Comparison of ENCODE assay signal across 11 mouse cellular contexts in the genomic region with DNA sequence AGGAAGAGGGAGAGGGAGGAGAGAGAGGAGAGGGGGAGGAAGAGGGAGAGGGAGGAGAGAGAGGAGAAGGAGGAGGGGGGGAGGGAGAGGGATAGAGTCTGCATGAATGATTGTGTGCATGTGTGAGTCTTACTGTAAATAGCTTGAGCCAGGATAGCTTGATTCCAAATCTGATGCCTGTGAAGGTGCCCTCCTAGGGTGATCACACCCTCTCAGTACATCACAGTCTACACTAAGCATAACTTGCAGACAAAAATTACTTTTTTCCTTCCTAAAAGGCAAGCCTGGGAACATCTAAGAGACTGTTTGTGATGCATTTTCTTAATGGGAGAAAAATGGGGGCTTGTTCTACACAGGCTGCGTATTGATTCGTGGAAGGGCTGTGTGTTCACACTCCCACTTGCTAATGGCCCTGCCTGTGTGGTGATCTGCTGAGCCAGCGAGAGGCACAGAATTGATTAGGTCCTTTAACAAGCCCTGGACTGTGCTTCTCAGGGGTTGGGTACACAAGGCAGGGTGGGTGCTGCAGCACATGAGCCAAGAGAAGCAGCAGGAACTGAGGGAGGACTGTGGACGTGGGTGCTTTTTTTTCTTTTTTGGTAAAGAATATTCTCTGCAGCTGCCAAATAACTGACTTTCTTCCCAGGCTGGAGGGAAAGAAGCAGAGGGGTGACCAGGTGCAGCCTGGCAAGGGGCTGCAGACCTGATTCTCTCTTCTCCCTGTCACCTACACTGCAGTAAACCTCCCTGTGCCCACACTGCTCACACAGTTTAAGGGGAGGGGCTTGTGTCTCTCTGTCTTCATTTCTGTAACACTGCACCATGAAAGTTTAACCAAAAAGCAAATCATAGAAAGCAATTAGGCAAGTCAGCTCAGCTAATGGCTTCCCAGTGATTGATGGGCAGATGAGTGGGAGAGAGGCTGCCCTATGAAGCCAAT.
A peak's percentile ranks its signal among the peaks of the same experiment; 100 is the strongest.
DNase-seq lines count a peak whose midpoint lies in the region; ATAC-seq lines count a peak whose summit lies in the region.
"Had no signal": no experiment of that assay in that cellular context is flagged by ENCODE, and none has a peak within 500 bp of the region (broad histone marks: within the 10 kb centered on the region; RNA-seq: fewer than 3 reads in every experiment).

No protein-coding gene starts in this region.

- no peak for DNase-seq in liver, embryonic 13.5 days
- DNase-seq in hindbrain, embryonic 11.5 days (ENCODE audit: low spot score) = no peak
- DNase-seq in left cerebral cortex, postnatal 25 days (ENCODE audit: low spot score in 2 of 2) = peak; percentile 35 to 80
- DNase-seq in right cerebral cortex, adult 2 months (ENCODE audit: low spot score in 2 of 2) = peak; percentile 31 to 52
- DNase-seq in embryonic facial prominence, embryonic 10.5 days (ENCODE audit: low spot score) = no peak
- no peak for DNase-seq in adrenal gland, postnatal 10 days
- DNase-seq in urinary bladder, postnatal 25 days (ENCODE audit: low spot score) = no peak
- DNase-seq: cerebellum, adult 2 months had no signal

- H3K27me3 ChIP-seq in liver, embryonic 13.5 days = no peaks in the 10 kb centered on the region
- no peaks in the 10 kb centered on the region; the same call in 1 of the 2 replicates for H3K27me3 ChIP-seq in liver, embryonic 12.5 days (replicated peaks)
- H3K27me3 ChIP-seq in hindbrain, embryonic 11.5 days (ENCODE audit: control insufficient read depth, insufficient read depth, low read length) = no peaks in the 10 kb centered on the region
- H3K27me3 ChIP-seq in embryonic facial prominence, embryonic 10.5 days (replicated peaks; ENCODE audit: low read depth, poor library complexity, severe bottlenecking) = no peaks in the 10 kb centered on the region
- H3K27me3 ChIP-seq: limb, embryonic 12.5 days had no signal

- H3K36me3 ChIP-seq in liver, embryonic 13.5 days = no peaks in the 10 kb centered on the region
- H3K36me3 ChIP-seq in liver, embryonic 12.5 days = no peaks in the 10 kb centered on the region
- no peaks in the 10 kb centered on the region for H3K36me3 ChIP-seq in hindbrain, embryonic 11.5 days (ENCODE audit: control insufficient read depth, insufficient read depth, low read length)
- H3K36me3 ChIP-seq in embryonic facial prominence, embryonic 10.5 days (replicated peaks) = no peaks in the 10 kb centered on the region
- H3K36me3 ChIP-seq: limb, embryonic 12.5 days had no signal

- ATAC-seq in liver, embryonic 13.5 days (ENCODE audit: low read depth) = no peak
- no peak for ATAC-seq in liver, embryonic 12.5 days
- ATAC-seq in hindbrain, embryonic 11.5 days (ENCODE audit: low FRiP score) = peak; percentile 61
- ATAC-seq: CD4-positive, CD25-positive, alpha-beta regulatory T cell, adult 4 months had no signal

- H3K9ac ChIP-seq in liver, embryonic 13.5 days = no peak overlapping the region
- no peak overlapping the region for H3K9ac ChIP-seq in liver, embryonic 12.5 days
- no peak overlapping the region for H3K9ac ChIP-seq in hindbrain, embryonic 11.5 days (ENCODE audit: low read depth, low read length)
- H3K9ac ChIP-seq: limb, embryonic 12.5 days had no signal

- H3K9me3 ChIP-seq in liver, embryonic 13.5 days (replicated peaks) = no peaks in the 10 kb centered on the region
- H3K9me3 ChIP-seq in liver, embryonic 12.5 days (replicated peaks) = no peaks in the 10 kb centered on the region
- H3K9me3 ChIP-seq in hindbrain, embryonic 11.5 days (ENCODE audit: control insufficient read depth, low read length) = no peaks in the 10 kb centered on the region
- H3K9me3 ChIP-seq in embryonic facial prominence, embryonic 10.5 days = no peaks in the 10 kb centered on the region
- H3K9me3 ChIP-seq: limb, embryonic 12.5 days had no signal

- H3K4me3 ChIP-seq in liver, embryonic 13.5 days (replicated peaks) = no peak overlapping the region
- H3K4me3 ChIP-seq in liver, embryonic 12.5 days = no peak overlapping the region
- H3K4me3 ChIP-seq in hindbrain, embryonic 11.5 days (ENCODE audit: low read depth, low read length) = no peak overlapping the region
- no peak overlapping the region for H3K4me3 ChIP-seq in embryonic facial prominence, embryonic 10.5 days
- H3K4me3 ChIP-seq: limb, embryonic 12.5 days had no signal

- peak overlapping the region; percentile 8; the same call in 1 of the 2 replicates for H3K27ac ChIP-seq in liver, embryonic 13.5 days
- no peak overlapping the region for H3K27ac ChIP-seq in liver, embryonic 12.5 days
- H3K27ac ChIP-seq in hindbrain, embryonic 11.5 days (ENCODE audit: low read depth, low read length) = peak overlapping the region; percentile 49
- H3K27ac ChIP-seq in embryonic facial prominence, embryonic 10.5 days (replicated peaks) = no peak overlapping the region; the same call in 1 of the 2 replicates
- H3K27ac ChIP-seq: limb, embryonic 12.5 days had no signal

- H3K4me1 ChIP-seq in liver, embryonic 13.5 days (replicated peaks) = peaks cover 58% of the 10 kb centered on the region
- peaks cover 61% of the 10 kb centered on the region for H3K4me1 ChIP-seq in liver, embryonic 12.5 days
- no peaks in the 10 kb centered on the region for H3K4me1 ChIP-seq in hindbrain, embryonic 11.5 days (replicated peaks; ENCODE audit: control insufficient read depth, insufficient read depth, low read length)
- H3K4me1 ChIP-seq in embryonic facial prominence, embryonic 10.5 days = peaks cover 19% of the 10 kb centered on the region; the same call in 1 of the 2 replicates

- intact Hi-C loops in left cerebral cortex, postnatal 25 days (cut with DNase I) = loop anchor here (5.0 to 10.0 kb wide), 3 partner anchors 152 to 315 kb away; a partner anchor contains a TSS

- no peak overlapping the region for H3K4me2 ChIP-seq in liver, embryonic 13.5 days
- H3K4me2 ChIP-seq in liver, embryonic 12.5 days = no peak overlapping the region
- H3K4me2 ChIP-seq in hindbrain, embryonic 11.5 days (replicated peaks; ENCODE audit: low read depth, low read length) = no peak overlapping the region
- H3K4me2 ChIP-seq: limb, embryonic 12.5 days had no signal

- WGBS in liver, embryonic 13.5 days (ENCODE audit: insufficient replicate concordance) = 64% methylated on average over 4 of the region's 4 CpGs
- 71% methylated on average over 4 of the region's 4 CpGs for WGBS in liver, embryonic 12.5 days (ENCODE audit: insufficient replicate concordance)
- 65% methylated on average over 4 of the region's 4 CpGs for whole genome bisulfite sequencing in hindbrain, embryonic 11.5 days
- 69% methylated on average over 4 of the region's 4 CpGs for WGBS in embryonic facial prominence, embryonic 10.5 days

Comparison
In these comparisons a context has a peak if more than half of its experiments do, and no peak if none do; other contexts are left out.
1. H3K27ac ChIP-seq: peak in liver, embryonic 13.5 days (single experiment) and hindbrain, embryonic 11.5 days (single experiment); none in liver, embryonic 12.5 days (single experiment) and embryonic facial prominence, embryonic 10.5 days (single experiment).
2. DNase-seq: peak in left cerebral cortex, postnatal 25 days (2 of 2) and right cerebral cortex, adult 2 months (2 of 2); none in liver, embryonic 13.5 days (single experiment), hindbrain, embryonic 11.5 days (single experiment), embryonic facial prominence, embryonic 10.5 days (single experiment), adrenal gland, postnatal 10 days (single experiment) and urinary bladder, postnatal 25 days (single experiment).